Mouse (Mus musculus) neural tube, embryonic 15.5 days (tissue): ENCODE results near the gene Gm15517. TPM values are rescaled to one million over a fixed set of nuclear protein-coding genes. Genes with fewer than 3 reads are reported as not detected.

Experiments used
- ATAC-seq: fragments of 200-750 bp; cut with Nextera tagmentation; 2 replicates; pipeline ENCODE4 v1.8.0; 2017; ENCODE audit warnings: mild to moderate bottlenecking, moderate TSS enrichment, moderate library complexity; ENCODE audit not compliant: low FRiP score
- H3K27ac ChIP-seq: fragments of 300-500 bp; sonication (generic); replicated peaks from 2 replicates; pipeline ENCODE4 v1.5.1; 2015; ENCODE audit warnings: mild to moderate bottlenecking, inconsistent platforms
- H3K27me3 ChIP-seq: fragments of 300-500 bp; sonication (generic); replicated peaks from 2 replicates; pipeline ENCODE4 v1.6.1; 2015; ENCODE audit warnings: inconsistent platforms
- H3K36me3 ChIP-seq: fragments of 300-500 bp; sonication (generic); 2 replicates; pipeline ENCODE4 v1.6.1; 2015; ENCODE audit warnings: inconsistent platforms
- H3K4me1 ChIP-seq: fragments of 300-500 bp; sonication (generic); 2 replicates; pipeline ENCODE4 v1.6.1; 2015; ENCODE audit warnings: inconsistent platforms
- H3K4me2 ChIP-seq: fragments of 300-500 bp; sonication (generic); 2 replicates; pipeline ENCODE4 v1.6.1; 2015; ENCODE audit warnings: inconsistent platforms, mild to moderate bottlenecking, moderate library complexity
- H3K4me3 ChIP-seq: fragments of 300-500 bp; sonication (generic); replicated peaks from 2 replicates; pipeline ENCODE4 v1.5.1; 2015; ENCODE audit warnings: mild to moderate bottlenecking, inconsistent platforms
- H3K9ac ChIP-seq: fragments of 300-500 bp; sonication (generic); replicated peaks from 2 replicates; pipeline ENCODE4 v1.6.1; 2015; ENCODE audit warnings: mild to moderate bottlenecking, inconsistent platforms
- H3K9me3 ChIP-seq: fragments of 300-500 bp; sonication (generic); replicated peaks from 2 replicates; pipeline ENCODE4 v1.6.1; 2016; ENCODE audit warnings: inconsistent platforms
- WGBS: fragments of 180-500 bp; shearing (Covaris S2); methylation state at CpG from one replicate; pipeline ENCODE4 v1.1.7; 2015; ENCODE audit warnings: mixed read lengths; 5-methylcytosine and 5-hydroxymethylcytosine counted together
- polyA plus RNA-seq: library from polyadenylated mRNA; unstranded; fragments of >200 nt; fragmentation: Nextera tagmentation; extraction: Ambion mirVana; gene quantifications from 2 replicates; pipeline ENCODE4 v1.2.1, GENCODE M21; 2015

The Gm15517 gene
- polyA plus RNA-seq, 1 experiment from 2014 or later = not detected

GRCm38 (mm10) chr7:44303346-44304340 is 42.4 kb downstream of the Gm15517 start:
- H3K27me3 ChIP-seq = 0 out of 2 replicates have a peak, but pooled peaks cover 3% of the 10 kb centered on the region

DNA sequence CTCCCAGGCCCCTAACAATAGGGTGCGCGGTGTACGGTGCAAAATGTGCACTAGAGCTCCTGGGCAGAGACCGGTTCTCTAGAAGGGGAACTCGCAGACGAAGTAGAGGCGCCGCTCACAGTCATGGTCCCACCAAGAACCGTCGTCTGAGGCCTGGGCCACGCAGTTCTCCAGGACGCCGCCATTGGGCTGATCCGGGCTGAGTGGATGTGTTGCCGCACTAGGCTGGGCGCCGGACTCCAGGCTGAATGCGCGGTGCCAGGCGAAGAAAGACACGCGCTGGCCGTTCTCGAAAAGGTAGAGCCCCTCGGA is 43.2 kb downstream of the Gm15517 start:
- WGBS = under 1% methylated on average over 25 of the region's 25 CpGs
- Histone ChIP-seq H3K27ac (peak overlapping the region; percentile 93), H3K27me3 (0 out of 2 replicates have a peak, but pooled peaks cover 3% of the 10 kb centered on the region), H3K36me3 (no peaks in the 10 kb centered on the region), H3K4me3 (peak overlapping the region; percentile 72), H3K9ac (peak overlapping the region; percentile 98), H3K4me2 (peak overlapping the region; percentile 65), H3K9me3 (no peaks in the 10 kb centered on the region), H3K4me1 (peaks cover 32% of the 10 kb centered on the region)
- ATAC-seq = peak; percentile 46

More at GRCm38 (mm10) chr7:44303346-44304340, 42.4 kb downstream of the Gm15517 start:
- 88% methylated on average over 14 of the region's 14 CpGs for WGBS
- Histone ChIP-seq H3K4me3 (peak overlapping the region; percentile 72), H3K9ac (peak overlapping the region; percentile 98), H3K4me2 (peak overlapping the region; percentile 65), H3K4me1 (peaks cover 29% of the 10 kb centered on the region), H3K36me3 (no peaks in the 10 kb centered on the region), H3K27ac (peak overlapping the region; percentile 93), H3K9me3 (no peaks in the 10 kb centered on the region)
- ATAC-seq = no peak

GRCm38 (mm10) chr7:44304775-44305641 is 43.8 kb downstream of the Gm15517 start:
- peak; percentile 94 for ATAC-seq
- Histone ChIP-seq H3K9ac (peak overlapping the region; percentile 98), H3K27me3 (0 out of 2 replicates have a peak, but pooled peaks cover 3% of the 10 kb centered on the region), H3K4me2 (peak overlapping the region; percentile 65), H3K36me3 (no peaks in the 10 kb centered on the region), H3K9me3 (no peaks in the 10 kb centered on the region), H3K27ac (peak overlapping the region; percentile 93), H3K4me1 (peaks cover 33% of the 10 kb centered on the region), H3K4me3 (peak overlapping the region; percentile 72)
- under 1% methylated on average over 49 of the region's 49 CpGs for WGBS

GRCm38 (mm10) chr7:44305686-44306085 is 44.4 kb downstream of the Gm15517 start:
- Histone ChIP-seq H3K9me3 (no peaks in the 10 kb centered on the region), H3K9ac (no peak overlapping the region), H3K36me3 (no peaks in the 10 kb centered on the region), H3K27me3 (0 out of 2 replicates have a peak, but pooled peaks cover 1% of the 10 kb centered on the region), H3K27ac (peak overlapping the region; percentile 93), H3K4me1 (peaks cover 38% of the 10 kb centered on the region), H3K4me2 (peak overlapping the region; percentile 65), H3K4me3 (peak overlapping the region; percentile 72)
- 7% methylated on average over 16 of the region's 16 CpGs for WGBS
- ATAC-seq = no peak; the same call in 1 of the 2 replicates

GRCm38 (mm10) chr7:44306516-44307240 is 45.4 kb downstream of the Gm15517 start, which contains the start of gene Clec11a:
Gene Clec11a (minus strand): TSS chr7:44306902.
- no peaks in the 10 kb centered on the region for H3K9me3 ChIP-seq
- H3K4me1 ChIP-seq = peaks cover 48% of the 10 kb centered on the region
- H3K4me2 ChIP-seq = peak within 1 kb of the TSS; percentile 65
- H3K4me3 ChIP-seq = peak within 1 kb of the TSS; percentile 72
- WGBS = 73% methylated on average over 6 of the region's 6 CpGs
- peak within 1 kb of the TSS; percentile 36; the same call in 1 of the 2 replicates for H3K9ac ChIP-seq
- no peak for ATAC-seq
- peak within 1 kb of the TSS; percentile 93 for H3K27ac ChIP-seq
- no peaks in the 10 kb centered on the region for H3K27me3 ChIP-seq
- H3K36me3 ChIP-seq = no peaks in the 10 kb centered on the region

DNA sequence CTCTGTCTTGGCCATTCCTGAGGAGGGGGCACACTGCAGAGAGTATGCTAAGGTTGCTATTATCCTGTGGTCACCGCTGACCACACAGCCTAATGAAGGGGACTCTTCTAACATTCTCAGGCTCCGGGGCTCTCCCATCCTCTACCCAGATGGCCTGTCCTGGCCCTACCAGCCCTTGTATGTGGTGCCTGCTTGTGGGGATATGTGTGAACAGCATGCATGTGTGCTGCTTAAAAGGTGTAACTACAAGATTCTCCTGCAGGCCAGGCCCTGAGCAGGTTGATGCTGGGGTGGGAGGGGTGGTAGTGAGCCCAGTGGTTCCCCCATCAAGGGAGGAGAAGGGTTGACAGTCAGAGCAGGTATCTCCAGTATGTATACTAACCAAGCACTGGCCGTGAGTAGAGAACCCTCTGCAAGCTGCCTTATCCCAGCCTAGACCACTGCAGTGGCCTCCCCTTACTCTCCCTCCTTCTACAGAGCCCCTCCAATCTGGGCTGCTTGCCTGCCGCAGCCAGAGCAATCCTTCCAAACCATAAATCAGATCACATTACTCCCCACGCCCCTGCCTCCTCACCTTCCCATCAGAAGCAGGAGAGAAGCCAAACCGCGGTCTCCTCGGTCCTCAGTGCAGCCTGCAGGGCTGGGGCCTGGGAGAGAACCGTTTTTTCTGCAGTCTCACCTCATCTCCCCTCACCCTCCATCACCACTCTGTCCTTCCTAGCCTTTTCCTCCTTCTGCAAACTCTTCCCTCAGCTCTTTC is 46.2 kb downstream of the Gm15517 start:
- no peaks in the 10 kb centered on the region for H3K27me3 ChIP-seq
- H3K4me1 ChIP-seq = peaks cover 55% of the 10 kb centered on the region
- H3K9me3 ChIP-seq = no peaks in the 10 kb centered on the region
- ATAC-seq = no peak
- no peak overlapping the region for H3K4me3 ChIP-seq
- H3K4me2 ChIP-seq = no peak overlapping the region; the same call in 1 of the 2 replicates
- H3K27ac ChIP-seq = peak overlapping the region; percentile 41; the same call in 1 of the 2 replicates
- no peaks in the 10 kb centered on the region; the same call in 1 of the 2 replicates for H3K36me3 ChIP-seq
- H3K9ac ChIP-seq = peak overlapping the region; percentile 36; the same call in 1 of the 2 replicates
- 28% methylated on average over 9 of the region's 9 CpGs for WGBS

DNA sequence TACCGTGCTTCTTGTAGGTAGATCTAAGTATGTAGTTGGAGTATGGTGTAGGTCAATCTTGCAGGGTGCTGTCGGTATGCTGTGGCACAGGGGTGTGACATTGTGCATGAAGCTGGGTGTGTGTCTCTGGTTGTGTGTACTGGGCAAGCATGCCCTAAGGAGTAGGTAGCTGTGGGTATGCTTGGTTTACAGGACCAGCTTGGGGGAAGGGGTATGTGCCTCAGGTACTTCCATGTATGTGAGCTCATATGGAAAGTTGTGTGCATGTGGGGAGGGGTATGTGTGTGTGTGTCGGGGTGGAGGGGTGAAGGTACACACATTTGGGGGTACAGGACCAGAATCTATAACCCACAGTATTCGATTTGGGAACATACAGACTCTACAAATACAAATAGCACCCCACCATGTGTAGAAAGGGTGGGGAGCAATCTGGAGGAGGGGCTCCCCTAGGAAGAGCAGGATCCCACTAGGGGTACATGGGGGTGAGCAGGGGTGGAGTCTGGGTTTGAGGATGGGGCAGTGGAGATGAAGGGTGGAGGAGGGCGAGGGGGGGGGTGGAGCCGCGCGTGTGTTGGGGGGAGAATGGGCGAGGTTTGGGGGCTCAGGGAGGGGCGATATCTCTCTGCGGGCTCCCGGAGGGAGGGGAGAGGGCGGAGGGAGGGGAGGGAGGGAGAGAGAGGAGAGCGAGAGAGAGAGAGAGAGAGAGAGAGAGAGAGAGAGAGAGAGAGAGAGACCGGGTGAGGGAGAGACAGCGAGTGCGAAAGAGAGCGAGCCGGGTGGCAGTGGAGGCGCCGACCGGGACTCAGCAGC is 48.4 kb downstream of the Gm15517 start, which contains the start of gene Shank1:
Gene Shank1 (plus strand): TSS at position 779 of the 810 bp plus-strand sequence.
- peak within 1 kb of the TSS; percentile 88 for H3K4me2 ChIP-seq
- no peaks in the 10 kb centered on the region for H3K9me3 ChIP-seq
- 27% methylated on average over 7 of the region's 22 CpGs for WGBS
- ATAC-seq = no peak
- H3K4me1 ChIP-seq = peaks cover 45% of the 10 kb centered on the region
- peak within 1 kb of the TSS; percentile 71 for H3K4me3 ChIP-seq
- peak within 1 kb of the TSS; percentile 81 for H3K27ac ChIP-seq
- peaks cover 22% of the 10 kb centered on the region for H3K36me3 ChIP-seq
- H3K27me3 ChIP-seq = no peaks in the 10 kb centered on the region
- peak within 1 kb of the TSS; percentile 77 for H3K9ac ChIP-seq

- Histone ChIP-seq H3K4me1 (peaks cover 44% of the 10 kb centered on the region), H3K9ac (peak overlapping the region; percentile 77), H3K36me3 (peaks cover 29% of the 10 kb centered on the region), H3K4me3 (peak overlapping the region; percentile 71), H3K27ac (peak overlapping the region; percentile 81), H3K27me3 (no peaks in the 10 kb centered on the region), H3K9me3 (no peaks in the 10 kb centered on the region), H3K4me2 (peak overlapping the region; percentile 88)
- WGBS = under 1% methylated on average over 31 of the region's 40 CpGs
- ATAC-seq = peak; percentile 18
Observed at GRCm38 (mm10) chr7:44310285-44310877, 49.1 kb downstream of the Gm15517 start.

- peak overlapping the region; percentile 81 for H3K27ac ChIP-seq
- no peaks in the 10 kb centered on the region for H3K9me3 ChIP-seq
- H3K4me2 ChIP-seq = peak overlapping the region; percentile 88
- no peaks in the 10 kb centered on the region for H3K27me3 ChIP-seq
- ATAC-seq = peak; percentile 39
- WGBS = 1% methylated on average over 36 of the region's 38 CpGs
- peaks cover 36% of the 10 kb centered on the region for H3K36me3 ChIP-seq
- H3K4me1 ChIP-seq = peaks cover 37% of the 10 kb centered on the region
- H3K9ac ChIP-seq = peak overlapping the region; percentile 77
- peak overlapping the region; percentile 71 for H3K4me3 ChIP-seq
Observed at GRCm38 (mm10) chr7:44310878-44311712, 49.8 kb downstream of the Gm15517 start.
